Mouse (Mus musculus) limb, embryonic 14.5 days (tissue): ENCODE measurements around the gene Ptdss2. TPM values are rescaled to one million over a fixed set of nuclear protein-coding genes. Genes with fewer than 3 reads are reported as not detected.

ENCODE experiments used
- ATAC-seq: fragments of 200-750 bp; cut with Nextera tagmentation; 2 replicates; pipeline ENCODE4 v1.8.0; 2017; ENCODE audit warnings: low read depth, moderate number of reproducible peaks, moderate TSS enrichment; ENCODE audit not compliant: low FRiP score
- DNase-seq: peaks from one replicate; pipeline ENCODE4 v3.0.0-alpha.2; 2015; ENCODE audit warnings: low spot score
- H3K27ac ChIP-seq: fragments of 300-500 bp; sonication (generic); replicated peaks from 2 replicates; pipeline ENCODE4 v1.5.1; 2014; ENCODE audit warnings: low read depth, mild to moderate bottlenecking, low read length, moderate library complexity, mixed read lengths
- H3K27me3 ChIP-seq: fragments of 300-500 bp; sonication (generic); 2 replicates; pipeline ENCODE4 v1.6.1; 2014; ENCODE audit warnings: low read length, mixed read lengths; ENCODE audit not compliant: control insufficient read depth, insufficient read depth
- H3K36me3 ChIP-seq: fragments of 300-500 bp; sonication (generic); 2 replicates; pipeline ENCODE4 v1.6.1; 2014; ENCODE audit warnings: mild to moderate bottlenecking, low read length, moderate library complexity, mixed read lengths; ENCODE audit not compliant: control insufficient read depth, insufficient read depth
- H3K4me1 ChIP-seq: fragments of 300-500 bp; sonication (generic); 2 replicates; pipeline ENCODE4 v1.6.1; 2014; ENCODE audit warnings: antibody characterized with exemption, low read length, mixed read lengths; ENCODE audit not compliant: control insufficient read depth, insufficient read depth
- H3K4me2 ChIP-seq: fragments of 300-500 bp; sonication (generic); replicated peaks from 2 replicates; pipeline ENCODE4 v1.6.1; 2014; ENCODE audit warnings: low read depth, mild to moderate bottlenecking, low read length, moderate library complexity; ENCODE audit not compliant: severe bottlenecking
- H3K4me3 ChIP-seq: fragments of 300-500 bp; sonication (generic); replicated peaks from 2 replicates; pipeline ENCODE4 v1.5.1; 2014; ENCODE audit warnings: low read length
- H3K9ac ChIP-seq: fragments of 300-500 bp; sonication (generic); 2 replicates; pipeline ENCODE4 v1.6.1; 2014; ENCODE audit warnings: mild to moderate bottlenecking, low read depth, low read length, moderate library complexity; ENCODE audit not compliant: severe bottlenecking
- H3K9me3 ChIP-seq: fragments of 300-500 bp; sonication (generic); 2 replicates; pipeline ENCODE4 v1.6.1; 2016; ENCODE audit warnings: low read length; ENCODE audit not compliant: control insufficient read depth
- POLR2A ChIP-seq: fragments of 200-500 bp; IDR thresholded peaks from 2 replicates; pipeline ENCODE4 v1.8.0; 2012; ENCODE audit warnings: inconsistent platforms, mild to moderate bottlenecking, moderate library complexity, borderline replicate concordance; ENCODE audit not compliant: insufficient read depth, insufficient read length; ENCODE audit errors: extremely low read depth
- WGBS: fragments of 180-500 bp; shearing (Covaris S2); extraction: QIAGEN DNeasy Blood & Tissue Kit; methylation state at CpG from one replicate; pipeline ENCODE4 v1.1.7; 2014; 5-methylcytosine and 5-hydroxymethylcytosine counted together
- polyA plus RNA-seq, 2 experiments: library from polyadenylated mRNA; depleted of rRNA in 1 of 2; stranded (reverse) in 1 of 2; unstranded in 1 of 2; fragments of >200 nt; fragmentation: Nextera tagmentation in 1 of 2; extraction: Ambion mirVana in 1 of 2; gene quantifications; 2 replicates each; pipeline versions ENCODE4 v1.2.1 to v1.2.3; 2012 to 2014

Gene Ptdss2
- polyA plus RNA-seq, 2 experiments, result 49.2 to 67.8 TPM

DNA sequence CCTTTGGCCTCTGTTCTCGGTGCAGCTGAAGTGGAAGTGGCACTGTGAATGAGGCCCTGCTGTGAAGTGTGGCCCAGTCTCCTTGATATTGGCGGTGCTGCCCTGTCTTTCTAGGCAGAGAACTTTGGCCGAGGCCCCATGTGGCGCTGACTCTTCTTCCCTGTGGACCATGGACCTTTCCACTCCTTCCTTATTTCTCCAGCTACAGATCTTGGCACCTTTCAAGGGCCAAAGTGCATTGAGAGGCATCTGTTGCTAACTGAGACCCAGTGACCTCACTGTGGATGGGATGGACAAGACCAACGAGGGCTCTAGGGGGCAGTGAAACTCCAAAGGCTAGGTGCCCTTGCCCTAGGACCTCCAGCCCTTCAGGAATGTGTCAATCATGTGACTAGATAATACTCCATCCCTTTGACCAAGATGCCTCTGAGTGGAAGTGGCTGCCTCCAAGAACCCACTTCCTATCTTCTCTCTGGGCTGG, 1.1 kb upstream of the Ptdss2 start:
- Histone ChIP-seq H3K36me3 (no peaks in the 10 kb centered on the region), H3K27ac (no peak overlapping the region), H3K9ac (no peak overlapping the region), H3K27me3 (no peaks in the 10 kb centered on the region), H3K9me3 (no peaks in the 10 kb centered on the region), H3K4me3 (no peak overlapping the region), H3K4me1 (peaks cover 3% of the 10 kb centered on the region; the same call in 1 of the 2 replicates), H3K4me2 (no peak overlapping the region)
- DNase-seq, result no peak
- TF ChIP-seq POLR2A, result no peak
- ATAC-seq, result no peak
- WGBS, result 78% methylated on average over 5 of the region's 5 CpGs

DNA sequence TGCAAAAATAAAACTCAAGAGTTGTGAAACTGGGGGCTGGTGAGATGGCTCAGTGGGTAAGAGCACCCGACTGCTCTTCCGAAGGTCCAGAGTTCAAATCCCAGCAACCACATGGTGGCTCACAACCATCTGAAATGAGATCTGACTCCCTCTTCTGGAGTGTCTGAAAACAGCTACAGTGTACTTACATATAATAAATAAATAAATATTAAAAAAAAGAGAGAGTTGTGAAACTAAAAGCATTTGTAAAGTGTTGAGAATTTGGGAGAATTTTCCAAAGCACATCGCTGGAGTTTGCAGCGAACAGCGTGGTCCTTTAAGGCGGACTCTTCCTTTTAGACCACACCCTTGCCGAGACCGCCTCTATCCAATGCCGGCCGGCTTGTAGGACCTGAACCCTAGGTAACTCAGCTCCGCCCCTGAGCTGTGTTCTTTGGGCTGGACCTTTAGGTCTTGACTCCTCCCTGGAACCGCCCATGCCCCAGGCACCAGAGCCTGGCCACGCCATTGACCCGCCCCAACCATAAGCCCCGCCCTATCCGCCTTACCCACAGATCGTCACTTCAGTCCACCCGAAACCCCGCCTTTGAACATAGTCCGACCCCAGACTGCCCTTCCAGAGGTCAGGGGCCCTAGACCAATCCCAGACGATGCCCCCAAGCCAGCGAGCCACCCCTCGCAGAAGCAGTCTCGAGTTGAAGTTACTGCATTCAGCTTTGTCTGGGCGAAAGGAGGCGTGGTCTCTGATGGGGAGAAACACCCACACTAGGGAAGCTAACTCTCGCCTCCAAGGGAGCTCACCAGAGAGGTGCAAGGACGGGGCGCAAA, 721 bp downstream of the Ptdss2 start:
- peak; percentile 97 for DNase-seq
- no peaks in the 10 kb centered on the region for H3K27me3 ChIP-seq
- H3K9me3 ChIP-seq, result no peaks in the 10 kb centered on the region
- TF ChIP-seq POLR2A, result peak; percentile 68; the same call in 1 of the 2 replicates
- H3K27ac ChIP-seq, result peak overlapping the region; percentile 72
- peak; percentile 99 for ATAC-seq
- H3K4me1 ChIP-seq, result peaks cover 3% of the 10 kb centered on the region; the same call in 1 of the 2 replicates
- H3K4me3 ChIP-seq, result peak overlapping the region; percentile 59
- WGBS, result 2% methylated on average over 29 of the region's 29 CpGs
- peak overlapping the region; percentile 69 for H3K4me2 ChIP-seq
- no peaks in the 10 kb centered on the region for H3K36me3 ChIP-seq
- H3K9ac ChIP-seq, result peak overlapping the region; percentile 72

DNA sequence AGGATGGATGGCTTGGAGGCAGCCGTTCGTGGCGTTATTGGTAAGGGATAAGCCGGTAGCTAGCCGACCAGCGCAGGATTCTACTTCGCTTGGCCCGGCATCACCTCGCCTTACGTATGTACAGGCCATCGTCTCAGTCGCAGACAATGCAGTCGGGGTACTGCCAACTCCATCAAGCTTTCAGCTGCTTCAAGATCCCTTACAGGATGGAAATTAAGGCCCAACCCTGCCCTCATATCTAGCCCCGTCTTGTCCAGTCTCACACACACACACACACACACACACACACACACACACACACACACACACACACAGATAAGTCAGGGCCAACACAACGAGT, 1.3 kb downstream of the Ptdss2 start:
- peak overlapping the region; percentile 72 for H3K9ac ChIP-seq
- H3K27ac ChIP-seq, result peak overlapping the region; percentile 72
- H3K4me2 ChIP-seq, result peak overlapping the region; percentile 69
- H3K27me3 ChIP-seq, result no peaks in the 10 kb centered on the region
- 4% methylated on average over 12 of the region's 15 CpGs for WGBS
- no peaks in the 10 kb centered on the region for H3K36me3 ChIP-seq
- DNase-seq (no peak), ATAC-seq (no peak; the same call in 1 of the 2 replicates)
- peaks cover 3% of the 10 kb centered on the region; the same call in 1 of the 2 replicates for H3K4me1 ChIP-seq
- H3K9me3 ChIP-seq, result no peaks in the 10 kb centered on the region
- no peak for TF ChIP-seq POLR2A
- H3K4me3 ChIP-seq, result peak overlapping the region; percentile 59

DNA sequence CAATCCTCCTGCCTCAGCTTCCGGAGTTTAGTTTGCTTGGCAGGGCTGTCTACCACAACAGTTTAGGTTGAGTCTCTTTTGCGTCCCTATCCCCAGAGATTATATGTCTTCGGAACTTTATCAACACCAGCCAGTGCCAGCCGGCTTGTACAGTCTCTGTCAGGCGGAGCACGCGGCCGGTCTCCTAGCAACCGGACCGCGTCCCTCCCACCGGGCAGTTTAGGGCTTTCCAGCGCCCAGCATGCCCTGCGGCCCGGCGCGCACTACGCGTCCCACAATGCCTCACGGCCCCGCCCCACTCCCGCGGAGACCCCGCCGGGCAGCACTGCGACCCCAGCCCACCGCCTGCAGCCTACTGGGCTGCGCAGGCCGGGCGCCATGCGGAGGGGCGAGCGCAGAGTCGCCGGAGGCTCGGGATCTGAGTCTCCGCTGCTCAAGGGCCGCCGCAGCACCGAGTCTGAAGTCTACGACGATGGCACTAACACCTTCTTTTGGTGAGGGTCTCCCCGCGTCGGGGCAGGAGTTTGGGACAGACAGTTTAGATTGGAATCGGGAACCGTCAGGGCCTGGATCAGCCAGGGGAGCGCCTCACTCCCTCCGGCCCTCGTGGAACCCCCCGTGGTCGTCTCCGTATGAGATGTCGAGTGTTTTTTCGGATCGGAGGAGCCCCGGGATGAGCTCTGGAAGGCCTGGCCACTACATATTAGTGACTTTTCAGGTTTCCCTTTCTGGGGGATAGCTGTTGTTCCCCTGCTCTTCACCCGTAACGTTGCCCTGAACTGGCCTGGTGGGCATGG, 9.0 kb downstream of the Ptdss2 start:
- peak; percentile 83; the same call in 1 of the 2 replicates for TF ChIP-seq POLR2A
- Histone ChIP-seq H3K4me2 (peak overlapping the region; percentile 85), H3K4me1 (peaks cover 14% of the 10 kb centered on the region), H3K27me3 (no peaks in the 10 kb centered on the region), H3K27ac (no peak overlapping the region), H3K4me3 (peak overlapping the region; percentile 95), H3K36me3 (peaks cover 11% of the 10 kb centered on the region), H3K9me3 (no peaks in the 10 kb centered on the region), H3K9ac (peak overlapping the region; percentile 86)
- DNase-seq (peak; percentile 93), ATAC-seq (peak; percentile 98)
- WGBS, result under 1% methylated on average over 54 of the region's 59 CpGs
